Mouse (Mus musculus): ENCODE measurements around the gene Dock3. TPM values are rescaled to one million over a fixed set of nuclear protein-coding genes. Genes with fewer than 3 reads are reported as not detected.

Dock3 gene
- polyA plus RNA-seq, 1 experiment from 2014 or later: 0.20 TPM

DNA sequence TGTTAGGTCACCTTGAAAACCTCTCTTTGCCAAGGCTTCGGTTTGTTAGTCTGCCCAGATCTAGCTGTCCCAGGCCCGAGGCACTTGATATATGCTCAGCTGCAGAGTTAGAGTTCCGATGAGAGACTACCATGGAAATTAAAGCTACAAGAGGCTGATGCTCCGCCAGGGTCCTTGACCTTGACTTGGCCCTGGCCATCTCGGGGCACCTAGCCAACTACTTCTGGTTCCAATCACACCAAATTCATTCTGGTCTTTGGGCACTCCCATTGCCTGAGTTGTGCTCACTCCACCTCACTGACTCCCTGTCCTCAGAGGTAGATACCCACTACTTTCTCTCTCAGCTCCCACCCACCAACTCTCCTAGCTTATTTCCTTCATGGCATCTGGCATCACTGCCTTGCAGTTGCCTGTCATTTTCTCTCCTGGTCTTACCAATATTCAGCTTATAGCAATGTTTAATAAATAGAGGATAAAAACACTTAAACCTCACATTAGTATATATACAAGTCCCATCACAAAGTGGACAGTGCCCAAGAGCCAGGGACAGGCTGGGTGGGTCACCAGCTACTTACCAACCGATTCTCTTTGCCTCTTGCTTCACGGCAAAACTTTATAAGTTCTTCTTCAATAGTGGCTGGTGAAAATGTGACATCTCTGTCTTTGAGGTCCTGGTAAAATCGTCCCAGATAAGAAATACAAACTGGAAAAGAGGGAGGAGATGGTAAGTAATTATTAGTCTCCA, 341.0 kb downstream of the Dock3 start:
- DNase-seq (ENCODE audit: low spot score): no peak
- TF ChIP-seq CTCF (IDR thresholded peaks at IDR 0.05; ENCODE audit: low read depth): no peak
- no peak for ATAC-seq (replicated peaks; ENCODE audit: low FRiP score, low read depth)
- Histone ChIP-seq H3K4me2 (ENCODE audit: low read length) (peak overlapping the region; percentile 81), H3K4me1 (replicated peaks; ENCODE audit: insufficient read depth, low read length) (peaks cover 13% of the 10 kb centered on the region), H3K9ac (ENCODE audit: low read depth, low read length) (peak overlapping the region; percentile 76), H3K27ac (peak overlapping the region; percentile 82; the same call in 1 of the 2 replicates), H3K9me3 (replicated peaks; ENCODE audit: low read length) (no peaks in the 10 kb centered on the region), H3K4me3 (replicated peaks; ENCODE audit: low read depth, low read length) (peak overlapping the region; percentile 62), H3K36me3 (ENCODE audit: insufficient read depth, low read length) (peaks cover 22% of the 10 kb centered on the region; the same call in 1 of the 2 replicates), H3K27me3 (ENCODE audit: insufficient read depth, low read length) (no peaks in the 10 kb centered on the region)
- WGBS: 65% methylated on average over 8 of the region's 8 CpGs

DNA sequence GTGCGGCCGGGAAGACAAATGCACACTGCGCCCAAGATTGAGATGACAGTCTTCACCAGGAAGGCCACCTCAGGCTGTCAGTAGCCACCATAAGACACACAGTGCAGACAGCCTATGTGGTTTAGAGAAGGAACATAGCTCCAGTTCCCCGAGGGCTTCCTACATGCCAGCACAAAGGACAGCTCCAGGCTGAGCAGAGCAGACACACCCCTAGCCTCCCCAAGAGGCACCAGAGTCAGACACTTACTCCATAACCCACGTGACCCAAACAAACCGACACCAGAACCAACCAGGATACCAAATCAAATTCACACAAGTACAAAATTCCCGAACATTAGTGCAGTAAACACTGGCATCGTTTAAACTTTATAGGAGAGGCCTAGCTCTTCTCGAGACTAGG, 342.4 kb downstream of the Dock3 start:
- Histone ChIP-seq H3K4me2 (ENCODE audit: low read length) (no peak overlapping the region), H3K4me1 (replicated peaks; ENCODE audit: insufficient read depth, low read length) (peaks cover 27% of the 10 kb centered on the region), H3K4me3 (replicated peaks; ENCODE audit: low read depth, low read length) (no peak overlapping the region), H3K36me3 (ENCODE audit: insufficient read depth, low read length) (peaks cover 26% of the 10 kb centered on the region; the same call in 1 of the 2 replicates), H3K27ac (no peak overlapping the region), H3K9ac (ENCODE audit: low read depth, low read length) (no peak overlapping the region), H3K27me3 (ENCODE audit: insufficient read depth, low read length) (no peaks in the 10 kb centered on the region), H3K9me3 (replicated peaks; ENCODE audit: low read length) (no peaks in the 10 kb centered on the region)
- ATAC-seq (replicated peaks; ENCODE audit: low FRiP score, low read depth) (no peak), DNase-seq (ENCODE audit: low spot score) (no peak)
- WGBS: 83% methylated on average over 9 of the region's 9 CpGs
- TF ChIP-seq CTCF (IDR thresholded peaks at IDR 0.05; ENCODE audit: low read depth): no peak

DNA sequence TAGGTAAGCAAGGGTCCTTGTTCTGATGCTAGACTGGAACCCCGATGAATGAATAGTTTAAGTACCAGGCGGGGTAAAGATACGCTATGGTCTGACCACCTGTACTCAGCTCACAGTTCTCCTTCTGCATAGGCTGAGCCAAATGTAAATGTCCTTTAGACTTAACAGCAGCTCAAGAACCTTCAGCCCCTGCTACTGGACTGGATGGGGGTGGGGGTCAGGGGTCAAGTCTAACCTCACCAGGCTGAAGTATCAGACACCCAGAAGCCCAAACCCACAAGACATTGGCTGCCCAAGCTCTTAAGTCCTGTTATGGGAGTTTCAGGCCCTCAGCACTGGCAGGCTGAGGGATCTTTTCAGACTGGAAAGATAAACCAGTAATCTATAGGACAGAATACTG, 343.4 kb downstream of the Dock3 start:
- H3K9ac ChIP-seq (ENCODE audit: low read depth, low read length): no peak overlapping the region
- H3K27ac ChIP-seq: no peak overlapping the region
- peaks cover 27% of the 10 kb centered on the region; the same call in 1 of the 2 replicates for H3K36me3 ChIP-seq (ENCODE audit: insufficient read depth, low read length)
- no peaks in the 10 kb centered on the region for H3K27me3 ChIP-seq (ENCODE audit: insufficient read depth, low read length)
- DNase-seq (ENCODE audit: low spot score) (no peak), ATAC-seq (replicated peaks; ENCODE audit: low FRiP score, low read depth) (no peak)
- WGBS: 99% methylated on average over 3 of the region's 3 CpGs
- H3K4me1 ChIP-seq (replicated peaks; ENCODE audit: insufficient read depth, low read length): peaks cover 30% of the 10 kb centered on the region
- TF ChIP-seq CTCF (IDR thresholded peaks at IDR 0.05; ENCODE audit: low read depth): no peak
- H3K4me2 ChIP-seq (ENCODE audit: low read length): no peak overlapping the region
- no peak overlapping the region for H3K4me3 ChIP-seq (replicated peaks; ENCODE audit: low read depth, low read length)
- no peaks in the 10 kb centered on the region for H3K9me3 ChIP-seq (replicated peaks; ENCODE audit: low read length)

DNA sequence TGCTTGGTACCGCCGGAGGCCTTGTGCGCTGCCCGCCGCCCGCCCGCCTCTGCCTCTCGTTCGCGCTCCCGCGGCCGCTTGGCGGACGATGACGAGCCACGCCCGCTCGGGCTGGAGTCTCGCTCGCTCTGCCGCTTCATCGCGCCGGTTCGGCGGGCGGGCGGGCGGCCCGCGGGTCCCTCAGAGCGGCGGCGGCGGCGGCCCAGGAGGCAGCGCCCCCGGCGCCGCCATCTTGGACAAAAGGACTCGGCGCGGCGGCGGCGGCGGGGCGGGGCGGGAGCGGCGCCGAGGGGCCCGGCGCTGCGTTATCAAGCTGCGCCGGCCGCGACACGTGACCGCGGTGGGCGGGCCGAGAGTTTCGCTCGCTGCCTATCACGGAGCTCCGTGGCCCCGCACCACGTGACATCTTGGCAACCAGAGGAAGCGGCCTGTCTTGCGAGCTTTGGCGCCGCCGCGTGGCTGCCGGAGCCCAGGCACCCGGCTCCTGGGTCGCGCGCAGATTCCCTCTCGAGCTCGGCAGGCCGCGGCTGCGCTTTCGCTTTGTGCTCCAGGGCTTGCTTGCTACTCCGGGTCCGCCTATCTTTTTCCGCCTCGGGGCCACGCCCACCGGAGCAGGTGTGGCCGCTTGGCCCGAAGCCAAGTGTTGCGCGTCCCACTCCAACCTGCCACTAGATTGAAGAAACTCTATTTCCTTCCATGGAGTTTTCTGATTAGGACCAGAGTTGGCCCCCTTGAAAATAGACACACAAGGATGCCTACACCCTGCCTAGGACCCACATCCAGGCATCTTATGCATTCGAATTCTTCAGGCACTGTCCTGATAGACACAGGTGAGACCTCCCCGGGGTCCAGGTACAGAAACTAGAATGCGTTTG, 344.6 kb downstream of the Dock3 start, which contains the start of gene Rbm15b:
Gene Rbm15b (minus strand): TSS at position 601 of the 875 bp plus-strand sequence.
- peak; percentile 83 for ATAC-seq (replicated peaks; ENCODE audit: low FRiP score, low read depth)
- H3K9me3 ChIP-seq (replicated peaks; ENCODE audit: low read length): no peaks in the 10 kb centered on the region
- peak within 1 kb of the TSS; percentile 94 for H3K4me3 ChIP-seq (replicated peaks; ENCODE audit: low read depth, low read length)
- H3K9ac ChIP-seq (ENCODE audit: low read depth, low read length): peak within 1 kb of the TSS; percentile 97
- DNase-seq (ENCODE audit: low spot score): peak; percentile 99
- H3K36me3 ChIP-seq (ENCODE audit: insufficient read depth, low read length): peaks cover 36% of the 10 kb centered on the region
- H3K4me2 ChIP-seq (ENCODE audit: low read length): peak within 1 kb of the TSS; percentile 91
- peak; percentile 85 for TF ChIP-seq CTCF (IDR thresholded peaks at IDR 0.05; ENCODE audit: low read depth)
- 2% methylated on average over 83 of the region's 101 CpGs for WGBS
- H3K4me1 ChIP-seq (replicated peaks; ENCODE audit: insufficient read depth, low read length): peaks cover 34% of the 10 kb centered on the region
- no peaks in the 10 kb centered on the region for H3K27me3 ChIP-seq (ENCODE audit: insufficient read depth, low read length)
- H3K27ac ChIP-seq: peak within 1 kb of the TSS; percentile 83

DNA sequence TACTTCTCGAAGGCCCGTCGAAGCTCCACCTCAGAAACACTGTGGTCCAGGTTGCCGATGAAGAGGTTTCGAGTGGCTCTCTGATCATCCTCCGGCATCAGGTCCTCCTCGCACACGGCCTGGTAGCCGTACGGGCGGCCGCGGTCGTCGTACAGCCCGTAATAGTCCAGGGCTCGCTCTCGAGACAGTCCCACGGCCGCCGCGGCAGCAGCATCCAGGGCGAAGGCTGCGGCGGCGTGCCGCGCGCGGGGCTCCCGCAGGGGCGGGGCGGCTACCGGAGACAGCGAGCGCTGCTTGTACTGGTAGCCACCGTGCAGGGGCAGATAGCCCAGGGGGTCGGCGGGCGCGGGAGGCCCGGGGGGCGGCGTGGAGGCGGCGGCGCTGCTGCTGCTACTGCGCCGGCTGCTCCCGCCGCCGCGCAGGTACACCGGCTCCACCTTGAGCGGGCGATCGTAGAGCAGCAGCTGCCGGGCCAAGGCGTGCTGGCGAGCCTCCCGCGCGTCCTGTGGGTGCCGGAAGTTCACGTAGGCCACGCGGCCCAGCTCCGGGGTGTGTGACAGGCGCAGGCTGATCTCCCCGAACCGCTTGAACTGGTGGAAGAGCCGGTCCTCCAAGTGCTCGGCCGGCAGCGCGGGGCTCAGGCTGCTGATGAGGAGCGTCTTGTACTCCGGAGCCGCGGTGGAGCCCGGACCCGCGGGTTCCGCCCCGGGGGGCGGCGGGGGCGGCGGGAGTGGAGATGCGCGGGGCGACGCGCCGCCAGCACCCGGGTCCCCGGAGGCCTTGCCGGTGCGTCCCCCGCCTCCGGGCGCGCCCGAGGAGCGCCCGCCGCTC, 345.6 kb downstream of the Dock3 start:
- ATAC-seq (replicated peaks; ENCODE audit: low FRiP score, low read depth): no peak
- peaks cover 40% of the 10 kb centered on the region for H3K36me3 ChIP-seq (ENCODE audit: insufficient read depth, low read length)

More for the DNA sequence above, 345.6 kb downstream of the Dock3 start:
- Histone ChIP-seq H3K27me3 (ENCODE audit: insufficient read depth, low read length) (no peaks in the 10 kb centered on the region), H3K4me1 (replicated peaks; ENCODE audit: insufficient read depth, low read length) (peaks cover 31% of the 10 kb centered on the region), H3K27ac (peak overlapping the region; percentile 83), H3K4me3 (replicated peaks; ENCODE audit: low read depth, low read length) (peak overlapping the region; percentile 94), H3K9me3 (replicated peaks; ENCODE audit: low read length) (no peaks in the 10 kb centered on the region), H3K4me2 (ENCODE audit: low read length) (peak overlapping the region; percentile 91), H3K9ac (ENCODE audit: low read depth, low read length) (peak overlapping the region; percentile 97)
- DNase-seq (ENCODE audit: low spot score): peak; percentile 29
- WGBS: under 1% methylated on average over 79 of the region's 107 CpGs
- TF ChIP-seq CTCF (IDR thresholded peaks at IDR 0.05; ENCODE audit: low read depth): no peak
